Mouse (Mus musculus): ENCODE data around the gene Mllt10.

Gene Mllt10

DNA sequence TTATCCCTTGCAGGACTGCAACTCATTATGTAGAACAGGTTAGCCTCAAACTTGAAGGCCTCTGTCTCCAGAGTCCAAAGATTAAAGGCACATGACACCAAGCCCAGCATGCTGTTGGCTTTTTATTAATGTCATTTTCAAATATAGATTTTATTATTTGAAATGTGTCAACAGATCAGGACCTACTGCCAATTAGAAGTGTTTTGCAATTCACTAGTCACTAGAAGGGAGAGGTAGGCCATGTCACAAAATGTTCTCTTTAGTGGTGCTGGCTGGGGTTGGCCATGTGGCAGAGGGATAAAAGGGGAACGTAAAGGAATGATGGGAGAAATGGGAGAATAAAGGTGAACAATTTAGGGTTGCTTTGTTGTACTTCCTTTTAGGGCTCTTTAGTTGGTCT, 38.8 kb downstream of the Mllt10 start:
- DNase-seq (ENCODE audit: low read depth), result no peak

DNA sequence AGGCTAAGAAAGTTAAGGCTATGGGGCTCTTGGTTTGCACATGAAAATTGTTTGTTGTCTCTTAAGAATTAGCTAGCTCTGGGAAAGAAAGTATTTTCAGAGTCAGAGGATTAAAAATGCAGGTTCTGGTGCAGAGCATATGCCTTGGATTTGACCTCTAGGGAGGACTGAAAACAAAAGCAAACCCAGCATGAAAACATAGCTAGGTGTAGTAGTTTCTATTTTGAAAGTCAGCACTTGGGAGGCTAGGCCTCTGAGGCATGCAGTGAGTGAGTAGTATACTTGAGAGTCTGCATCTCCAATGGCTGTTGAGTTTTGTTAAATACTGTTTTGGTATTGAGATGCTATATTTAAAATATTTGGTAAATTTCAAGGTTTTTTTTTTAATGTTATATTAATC, 39.3 kb downstream of the Mllt10 start:
- peak; percentile 30 for DNase-seq (ENCODE audit: low read depth)

DNA sequence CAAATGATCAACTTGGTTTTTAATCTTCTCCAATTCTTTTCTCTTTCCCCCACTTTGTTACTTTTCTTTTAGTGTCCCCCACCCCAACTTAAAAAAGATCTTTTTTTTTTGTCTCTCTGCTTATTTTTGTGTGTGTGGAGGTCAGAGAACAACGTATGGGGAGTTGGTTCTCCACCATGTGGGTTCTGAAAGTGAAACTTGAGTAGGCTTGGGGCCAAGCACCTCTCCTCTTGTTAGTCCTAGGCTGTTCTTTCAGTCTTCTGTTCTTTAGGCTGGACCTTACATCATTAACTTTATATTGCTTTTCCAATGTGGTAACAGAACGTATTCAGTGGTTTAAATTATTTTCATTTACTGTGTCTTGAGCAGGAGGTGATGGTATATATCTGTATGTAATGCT, 40.8 kb downstream of the Mllt10 start:
- DNase-seq (ENCODE audit: low read depth), result peak; percentile 46

DNA sequence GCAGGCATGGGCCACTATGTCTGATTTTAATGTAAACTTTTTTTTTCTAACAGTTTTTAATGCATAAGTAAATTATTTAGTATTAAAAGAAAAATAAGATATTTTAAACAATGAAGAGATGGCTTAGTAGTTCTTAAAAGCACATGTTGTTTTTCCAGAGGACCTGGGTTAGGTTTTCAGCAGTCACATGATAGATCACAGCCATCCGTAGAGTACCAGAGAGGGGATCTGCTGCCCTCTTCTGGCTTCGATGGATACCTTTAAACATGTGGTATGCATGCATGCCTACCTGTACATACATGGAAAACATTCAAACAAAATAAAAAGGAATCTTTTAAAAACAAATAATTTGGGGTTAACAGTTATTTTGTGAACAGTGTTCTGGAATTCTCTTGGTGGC, 45.9 kb downstream of the Mllt10 start:
- peak; percentile 56 for DNase-seq (ENCODE audit: low read depth)

DNA sequence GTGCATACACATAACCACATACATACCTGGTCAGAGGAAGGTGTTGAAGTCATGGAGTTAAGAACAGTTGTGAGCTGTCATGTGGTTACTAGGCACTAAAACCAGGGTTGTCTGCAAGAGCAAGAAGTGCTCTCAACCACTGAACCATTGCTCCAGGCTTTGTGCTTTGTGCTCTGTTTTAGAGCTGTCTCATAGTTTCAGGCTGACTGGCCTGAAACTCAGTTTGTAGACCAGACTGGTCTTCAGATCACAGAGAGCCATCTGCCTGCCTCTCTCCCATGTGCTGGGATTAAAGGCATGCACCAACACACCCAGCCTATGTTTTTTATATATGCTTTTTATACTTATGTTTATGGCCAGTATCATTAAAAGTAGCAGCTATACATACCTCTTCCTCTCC, 52.5 kb downstream of the Mllt10 start:
- DNase-seq (ENCODE audit: low read depth), result no peak

DNA sequence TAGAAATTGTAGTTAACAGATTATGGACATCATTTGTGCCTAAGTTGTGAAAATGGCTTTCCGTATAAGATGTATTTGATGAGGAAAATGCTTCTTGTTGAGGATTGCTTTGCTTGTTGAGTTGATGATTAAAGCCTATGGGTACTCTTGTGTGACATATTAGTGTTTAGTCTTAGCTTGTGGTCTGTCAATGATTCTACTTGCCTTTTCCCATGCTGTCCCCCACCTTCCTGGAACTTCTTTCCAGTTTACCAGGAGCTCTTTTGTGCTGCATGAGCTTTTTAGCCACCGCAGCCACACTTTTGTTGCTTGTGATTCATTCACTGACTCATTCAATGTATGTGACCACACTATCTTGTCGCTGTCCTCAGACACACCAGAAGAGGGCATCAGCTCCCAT, 53.2 kb downstream of the Mllt10 start:
- DNase-seq (ENCODE audit: low read depth), result no peak

DNA sequence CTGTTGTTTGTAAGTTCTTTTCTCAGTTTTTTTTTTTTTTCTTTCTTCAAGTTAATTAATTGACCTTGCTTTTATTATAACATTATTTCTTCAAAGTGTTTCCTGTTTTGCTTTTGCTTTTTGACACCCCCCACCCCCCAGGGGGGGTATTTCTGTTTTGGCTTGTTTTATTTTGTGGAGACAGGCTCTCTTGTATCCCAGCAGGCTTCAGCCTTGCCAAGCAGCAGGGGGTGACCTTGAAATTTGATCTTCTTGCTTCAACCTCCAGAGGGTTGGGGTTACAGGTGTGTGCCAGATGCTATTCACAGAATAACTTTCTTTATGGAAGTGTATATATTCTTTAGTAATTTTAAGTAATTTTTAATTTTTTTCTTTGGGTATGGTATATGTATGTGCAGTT, 56.4 kb downstream of the Mllt10 start:
- DNase-seq (ENCODE audit: low read depth), result no peak

DNA sequence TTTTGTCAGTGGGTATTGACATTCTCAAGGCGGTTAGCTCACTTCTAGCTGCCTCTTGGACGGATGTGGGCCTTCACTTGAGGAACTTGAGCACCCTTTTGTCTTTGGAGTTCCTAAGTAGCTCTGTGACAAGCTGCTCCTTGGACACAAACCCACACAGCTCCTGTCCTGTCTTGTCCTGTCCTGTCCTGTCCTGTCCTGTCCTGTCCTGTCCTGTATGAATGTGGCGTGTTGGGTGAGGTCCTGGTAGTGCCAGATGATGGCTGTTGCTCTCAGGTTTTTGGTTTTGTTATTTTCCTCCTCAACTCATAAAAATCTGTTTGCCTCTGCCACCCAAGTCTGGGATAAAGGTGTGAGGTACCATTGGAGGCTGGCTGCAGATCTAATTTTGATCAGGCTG, 61.4 kb downstream of the Mllt10 start:
- DNase-seq (ENCODE audit: low read depth), result no peak

DNA sequence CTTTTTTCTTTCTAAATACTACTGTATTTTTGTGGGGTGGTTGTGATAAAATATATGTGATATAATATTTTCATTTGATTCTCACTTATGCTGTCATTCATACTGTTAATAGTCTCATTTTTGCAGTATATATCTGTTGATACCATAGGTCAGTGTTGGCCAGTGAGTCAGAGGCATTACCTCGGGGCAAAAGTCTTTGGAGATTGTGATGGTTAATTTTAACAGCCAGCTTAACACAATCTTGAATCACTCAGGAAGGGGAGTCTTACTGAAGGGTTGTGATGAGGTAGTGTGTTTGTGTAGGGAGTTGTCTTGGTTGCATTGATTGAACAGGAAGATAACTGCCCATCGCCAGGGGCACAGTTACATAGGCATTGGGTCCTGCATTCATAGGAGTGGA, 83.1 kb downstream of the Mllt10 start:
- no peak for DNase-seq (ENCODE audit: low read depth)

DNA sequence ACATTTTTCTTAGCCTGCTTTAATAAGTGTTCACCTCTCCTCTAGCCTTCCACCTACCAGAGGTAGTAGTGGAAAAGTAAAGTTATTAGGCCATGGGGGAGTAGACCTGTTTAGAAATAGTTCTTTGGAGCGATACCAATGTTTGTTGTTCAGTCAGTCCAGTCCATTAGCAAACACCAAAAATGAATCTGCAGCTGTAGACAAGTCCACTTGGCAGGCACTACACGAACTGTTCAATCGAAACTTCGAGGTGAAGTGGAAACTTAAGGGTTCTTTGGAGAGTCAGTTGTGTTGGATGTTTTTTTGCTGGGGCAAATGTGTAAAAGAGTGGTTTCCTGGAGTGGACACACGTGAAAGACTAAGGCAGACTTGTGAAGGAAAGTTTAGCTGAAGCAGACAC, 84.6 kb downstream of the Mllt10 start:
- no peak for DNase-seq (ENCODE audit: low read depth)

DNA sequence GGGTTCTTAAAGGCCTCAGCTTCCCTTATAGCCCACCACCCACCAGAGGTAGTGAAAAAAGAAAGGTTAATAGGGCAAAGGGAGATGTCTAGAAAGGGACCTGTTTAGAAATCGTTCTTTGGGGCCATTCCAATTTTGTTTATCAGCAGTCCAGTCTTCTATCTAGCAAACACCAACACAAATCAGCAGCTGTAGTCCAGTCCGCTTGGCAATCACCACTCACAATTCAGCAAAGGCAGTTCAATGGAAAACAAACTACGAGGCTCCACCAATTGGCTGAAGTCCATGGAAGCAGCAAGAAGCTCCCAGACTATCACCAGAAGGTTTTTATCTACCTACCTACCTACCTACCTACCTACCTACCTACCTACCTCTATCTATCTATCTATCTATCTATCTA, 101.1 kb downstream of the Mllt10 start:
- no peak for DNase-seq (ENCODE audit: low read depth)

DNA sequence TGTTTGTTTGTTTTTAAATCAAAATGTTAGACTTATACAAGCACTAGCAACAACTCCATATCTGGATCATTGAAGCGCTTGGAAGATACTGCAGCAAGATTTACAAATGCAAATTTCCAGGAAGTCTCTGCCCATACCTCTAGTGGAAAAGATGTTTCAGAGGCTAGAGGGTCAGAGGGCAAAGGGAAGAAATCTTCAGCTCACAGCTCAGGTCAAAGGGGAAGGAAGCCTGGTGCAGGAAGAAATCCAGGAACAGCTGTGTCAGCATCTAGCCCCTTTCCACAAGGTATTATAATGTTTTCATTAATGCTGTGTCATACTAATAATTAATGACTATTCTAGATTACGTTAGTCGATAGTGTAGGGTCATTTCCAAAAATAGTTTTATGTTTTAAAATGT, 104.4 kb downstream of the Mllt10 start:
- no peak for DNase-seq (ENCODE audit: low read depth)

DNA sequence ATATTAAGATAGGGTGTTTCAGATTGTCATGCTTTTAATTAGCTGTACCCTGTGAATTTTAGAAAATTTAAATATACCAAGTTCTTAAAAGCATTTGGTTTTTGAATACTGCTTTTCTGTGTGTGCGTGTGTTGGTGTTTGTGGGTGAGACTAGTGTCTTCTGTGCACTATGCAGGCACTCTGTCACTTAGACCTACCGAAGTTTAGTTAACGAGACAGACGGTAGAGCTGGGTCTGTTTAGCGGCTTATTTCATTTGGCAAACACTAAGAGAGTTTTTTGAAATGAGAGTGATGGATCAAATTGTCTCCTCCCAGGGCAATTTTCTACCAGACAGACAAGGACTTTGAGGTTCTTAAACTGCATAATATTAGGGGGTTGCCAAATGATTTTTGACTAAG, 106.0 kb downstream of the Mllt10 start:
- no peak for DNase-seq (ENCODE audit: low read depth)

DNA sequence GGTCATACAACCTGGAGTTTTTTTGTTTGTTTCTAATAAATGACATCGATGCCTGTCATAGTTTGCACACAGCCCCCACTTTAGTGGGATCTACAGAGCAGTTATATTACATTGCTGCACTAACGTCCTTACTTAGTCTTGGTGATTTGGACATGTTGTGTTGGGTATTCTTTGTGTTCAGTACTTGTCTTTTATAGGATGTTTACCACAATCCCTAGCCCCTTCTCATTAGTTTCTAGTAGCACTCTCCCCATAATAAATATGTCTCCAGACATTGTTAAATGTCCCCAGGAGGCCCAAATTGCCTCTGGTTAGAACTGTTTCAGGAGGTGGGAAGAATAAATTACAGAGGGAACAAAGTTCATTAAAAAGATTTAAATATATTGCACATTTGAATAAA, 110.5 kb downstream of the Mllt10 start:
- DNase-seq (ENCODE audit: low read depth), result no peak

DNA sequence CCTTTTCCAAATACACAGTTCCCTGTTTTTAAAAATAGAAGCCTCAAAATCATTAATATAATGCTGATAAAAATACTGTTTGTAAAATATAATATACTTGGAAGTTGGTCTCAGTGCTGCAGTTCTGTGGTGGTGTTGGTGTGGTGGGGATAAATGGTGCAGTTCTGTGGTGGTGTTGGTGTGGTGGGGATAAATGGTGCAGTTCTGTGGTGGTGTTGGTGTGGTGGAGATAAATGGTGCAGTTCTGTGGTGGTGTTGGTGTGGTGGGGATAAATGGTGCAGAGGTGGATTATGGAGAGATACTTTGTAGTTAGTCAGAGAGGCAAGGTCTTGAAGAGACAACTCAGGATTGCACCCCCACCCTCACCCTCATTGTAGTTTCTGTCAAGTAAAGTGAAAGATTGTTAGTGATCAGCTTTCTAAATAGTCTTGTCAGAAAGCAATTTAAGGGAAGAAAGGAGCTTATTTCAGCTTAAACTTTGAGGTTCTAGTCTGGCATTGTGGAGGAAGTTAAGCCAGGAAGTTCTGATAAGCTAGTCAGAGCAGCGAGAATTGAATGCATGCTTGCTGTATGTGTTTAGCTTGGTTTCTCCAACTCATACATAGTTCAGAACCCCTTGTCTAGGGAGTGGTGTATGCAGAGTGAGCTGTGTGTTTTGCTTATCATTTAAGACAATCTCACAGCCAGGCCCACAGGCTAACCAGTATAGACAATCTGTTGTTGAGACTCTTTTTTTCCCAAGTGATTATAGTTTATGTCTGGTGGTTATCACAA, 114.3 kb downstream of the Mllt10 start:
- no peak for DNase-seq (ENCODE audit: low read depth)

DNA sequence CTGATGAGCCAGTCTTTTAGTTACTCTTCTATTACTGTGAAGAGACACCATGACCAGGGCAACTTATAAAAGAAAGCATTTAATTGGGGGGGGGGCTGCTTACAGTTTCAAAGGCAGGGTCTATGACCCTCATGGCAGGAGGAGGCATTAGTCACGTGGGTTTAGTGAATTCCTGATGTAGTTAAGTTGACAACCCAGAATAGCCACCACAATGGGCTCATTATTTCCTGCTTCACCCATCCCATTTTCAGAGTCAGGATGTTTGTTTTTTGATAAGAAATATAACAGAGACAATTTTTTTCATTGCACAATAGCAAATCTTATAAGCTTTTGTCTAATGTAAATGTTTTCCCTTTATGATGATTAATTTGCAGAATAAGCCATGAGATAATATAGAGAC, 120.2 kb downstream of the Mllt10 start:
- no peak for DNase-seq (ENCODE audit: low read depth)

DNA sequence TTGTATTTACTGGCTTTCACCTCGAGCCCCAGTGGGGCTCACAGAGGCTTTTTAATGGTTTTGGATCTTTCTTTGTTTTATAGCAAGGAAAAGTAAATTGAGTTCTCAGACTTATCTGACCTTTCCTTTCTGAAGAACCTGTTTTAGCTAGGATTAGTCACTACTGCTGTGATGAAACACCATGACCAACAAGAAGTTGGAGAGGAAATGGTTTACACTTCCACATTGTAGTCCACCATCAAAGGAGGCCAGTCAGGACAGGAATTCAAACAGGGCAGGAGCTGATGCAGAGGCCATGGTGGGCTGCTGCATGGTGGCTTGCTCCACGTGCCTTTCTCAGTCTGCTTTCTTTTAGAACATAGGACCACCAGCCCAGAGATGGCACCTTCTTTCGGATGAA, 121.2 kb downstream of the Mllt10 start:
- no peak for DNase-seq (ENCODE audit: low read depth)

DNA sequence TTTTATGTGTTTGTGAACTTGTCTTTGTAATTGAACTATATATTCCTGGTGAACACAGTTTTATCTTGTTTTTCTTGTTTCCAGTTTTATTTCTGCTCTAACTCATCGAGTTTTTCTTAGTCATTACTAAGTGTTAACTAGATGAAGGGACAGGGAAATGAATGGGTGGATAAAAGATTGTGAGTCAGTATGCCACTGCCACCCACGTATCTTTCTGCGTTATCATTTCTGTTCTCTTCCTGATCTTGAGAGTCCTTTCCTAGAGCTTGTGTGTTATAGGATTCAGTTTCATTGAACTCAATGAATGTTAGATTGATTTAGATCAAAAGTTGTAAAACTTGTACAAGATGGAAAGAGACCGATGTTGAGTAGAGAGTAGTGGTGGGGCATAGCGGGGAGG, 125.3 kb downstream of the Mllt10 start:
- DNase-seq (ENCODE audit: low read depth), result no peak

DNA sequence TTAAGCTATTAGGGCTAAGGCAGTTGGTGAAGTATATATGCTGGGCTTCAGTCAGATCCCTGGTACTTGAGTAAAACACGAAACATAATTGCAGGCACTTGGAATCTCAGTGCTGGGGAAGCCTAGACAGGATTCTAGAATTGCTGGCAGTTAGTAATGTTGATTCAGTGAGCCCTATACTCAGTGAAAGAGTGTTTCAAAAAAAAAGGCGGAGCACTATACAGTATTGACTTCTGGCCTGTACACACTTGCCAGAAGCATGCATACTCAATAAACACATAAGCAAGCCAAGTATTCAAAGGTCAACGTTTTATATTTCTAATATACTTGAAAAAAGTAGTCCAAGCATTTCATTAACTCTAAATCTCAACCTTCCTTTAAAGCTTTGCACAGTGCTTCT, 126.6 kb downstream of the Mllt10 start:
- DNase-seq (ENCODE audit: low read depth), result no peak

DNA sequence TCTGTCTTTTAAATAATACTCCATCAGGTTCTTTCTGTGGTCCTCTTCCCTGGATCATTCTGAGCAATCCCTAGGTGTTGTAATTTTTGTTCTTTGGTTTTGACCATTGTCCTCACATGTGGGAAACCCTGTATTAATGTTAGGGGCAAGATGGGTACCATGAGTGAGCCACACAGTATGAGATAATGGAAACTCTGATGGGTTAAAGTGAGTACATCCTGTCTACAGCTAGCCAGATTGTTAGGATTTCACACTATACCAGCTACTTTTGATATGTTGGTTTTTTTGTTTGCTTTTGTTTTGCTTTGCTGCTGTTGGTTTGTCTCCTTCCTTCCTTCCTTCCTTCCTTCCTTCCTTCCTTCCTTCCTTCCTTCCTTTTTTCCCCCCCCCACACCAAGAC, 128.0 kb downstream of the Mllt10 start:
- DNase-seq (ENCODE audit: low read depth), result no peak

DNA sequence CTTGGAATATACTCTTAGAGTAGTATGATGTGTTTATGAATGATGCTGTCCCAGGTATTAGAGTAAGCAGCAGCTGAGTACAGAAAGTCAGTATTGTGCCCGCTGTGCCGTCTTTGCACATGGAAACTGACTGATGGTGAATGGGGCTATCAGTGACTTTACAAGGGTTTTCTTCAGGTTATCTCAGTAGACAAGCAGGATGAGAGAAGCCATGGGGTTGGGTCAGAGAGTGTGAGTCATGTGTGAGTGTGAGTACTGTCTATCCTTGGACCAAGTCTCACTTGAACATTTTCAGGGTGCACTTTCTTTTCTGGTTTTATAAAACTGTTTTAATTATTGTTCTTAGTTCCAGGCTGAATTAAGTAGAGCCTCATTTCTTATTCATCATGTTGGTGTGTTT, 133.3 kb downstream of the Mllt10 start:
- no peak for DNase-seq (ENCODE audit: low read depth)

DNA sequence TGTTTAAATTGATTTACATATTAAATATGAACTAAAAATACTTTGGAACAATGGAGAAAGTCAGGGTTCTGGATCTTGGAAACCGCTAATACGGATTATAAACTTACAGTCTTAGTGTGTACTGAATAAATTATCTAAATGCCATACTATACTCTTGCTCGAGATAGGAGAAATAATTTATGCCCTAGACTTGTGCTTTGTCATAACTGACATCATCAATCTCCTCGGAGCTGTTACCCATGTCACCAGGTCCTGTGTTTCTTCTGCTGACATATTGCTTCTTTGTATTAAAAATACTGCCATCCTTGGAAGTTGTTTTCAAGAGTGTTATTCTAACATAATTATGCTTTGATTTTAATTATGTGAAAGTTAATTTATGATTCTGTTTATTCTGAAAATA, 140.2 kb downstream of the Mllt10 start:
- DNase-seq (ENCODE audit: low read depth), result no peak

DNA sequence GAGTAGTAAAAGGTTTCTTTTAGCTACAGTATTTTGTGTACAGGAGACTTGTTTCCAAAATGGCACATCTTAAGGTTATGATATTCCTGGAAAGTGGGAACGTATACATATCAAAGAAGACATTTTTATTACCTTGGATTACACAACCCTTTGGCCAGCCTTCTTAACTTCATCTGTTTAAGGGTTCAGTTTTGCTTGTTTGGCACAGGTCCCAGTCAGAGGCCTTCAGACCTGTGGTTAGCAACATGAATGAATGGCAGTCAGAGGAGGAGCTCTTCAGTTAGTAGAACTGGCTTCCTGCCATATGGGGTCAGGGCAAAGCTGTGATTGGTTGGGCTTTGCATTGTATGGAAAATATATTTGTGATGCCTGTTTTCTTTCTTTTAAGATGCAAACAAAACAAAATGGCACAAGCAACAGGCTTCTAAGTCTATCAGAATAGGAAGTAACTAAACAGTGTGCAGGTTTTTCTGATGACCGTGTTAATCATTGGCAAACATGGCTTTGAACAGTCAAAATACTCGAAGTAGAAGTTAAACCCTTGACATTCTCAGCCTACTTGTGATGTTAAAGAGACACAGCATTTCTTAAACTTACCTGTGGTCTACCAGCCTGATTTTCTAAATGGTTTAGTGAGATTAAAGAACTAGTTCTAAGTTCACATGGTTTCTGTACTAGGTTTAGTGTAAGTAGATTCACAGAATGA, 140.8 kb downstream of the Mllt10 start:
- no peak for DNase-seq (ENCODE audit: low read depth)

All from induced T-regulatory cell, adult 2 months (primary cell).